Mouse (Mus musculus) lung, postnatal 0 days (tissue): ENCODE measurements around the gene Mfsd1. TPM values are rescaled to one million over a fixed set of nuclear protein-coding genes. Genes with fewer than 3 reads are reported as not detected.

Source experiments
- ATAC-seq: fragments of 200-750 bp; cut with Nextera tagmentation; 2 replicates; pipeline ENCODE4 v1.8.0; 2017; ENCODE audit warnings: moderate library complexity
- DNase-seq: peaks from one replicate; pipeline ENCODE4 v3.0.0-alpha.2; 2016; ENCODE audit warnings: low spot score
- H3K27ac ChIP-seq: fragments of 300-500 bp; sonication (generic); 2 replicates; pipeline ENCODE4 v1.5.1; 2014; ENCODE audit warnings: antibody characterized with exemption, mild to moderate bottlenecking, low read length, mixed read lengths
- H3K27me3 ChIP-seq: fragments of 300-500 bp; sonication (generic); replicated peaks from 2 replicates; pipeline ENCODE4 v1.6.1; 2014; ENCODE audit warnings: low read length, mixed read lengths; ENCODE audit not compliant: insufficient read depth
- H3K36me3 ChIP-seq: fragments of 300-500 bp; sonication (generic); 2 replicates; pipeline ENCODE4 v1.6.1; 2014; ENCODE audit warnings: low read length, mixed read lengths; ENCODE audit not compliant: insufficient read depth
- H3K4me1 ChIP-seq: fragments of 300-500 bp; sonication (generic); 2 replicates; pipeline ENCODE4 v1.6.1; 2014; ENCODE audit warnings: antibody characterized with exemption, low read depth, low read length, mixed read lengths; ENCODE audit not compliant: insufficient read depth
- H3K4me2 ChIP-seq: fragments of 300-500 bp; sonication (generic); replicated peaks from 2 replicates; pipeline ENCODE4 v1.6.1; 2014; ENCODE audit warnings: low read depth, mild to moderate bottlenecking, low read length, moderate library complexity, mixed read lengths
- H3K4me3 ChIP-seq: fragments of 300-500 bp; sonication (generic); 2 replicates; pipeline ENCODE4 v1.5.1; 2014; ENCODE audit warnings: low read depth, low read length
- H3K9ac ChIP-seq: fragments of 300-500 bp; sonication (generic); replicated peaks from 2 replicates; pipeline ENCODE4 v1.6.1; 2014; ENCODE audit warnings: low read depth, mild to moderate bottlenecking
- H3K9me3 ChIP-seq: fragments of 300-500 bp; sonication (generic); 2 replicates; pipeline ENCODE4 v1.6.1; 2016; ENCODE audit warnings: low read length, mixed read lengths
- CTCF ChIP-seq: IDR thresholded peaks from 2 replicates; pipeline ENCODE4 v1.5.1; 2016; ENCODE audit warnings: antibody characterized with exemption, mild to moderate bottlenecking
- EP300 ChIP-seq: IDR thresholded peaks from 2 replicates; pipeline ENCODE4 v1.6.1; 2016; ENCODE audit warnings: antibody characterized with exemption, mild to moderate bottlenecking, control low read depth
- WGBS: fragments of 180-500 bp; shearing (Covaris S2); extraction: QIAGEN DNeasy Blood & Tissue Kit; methylation state at CpG from one replicate; pipeline ENCODE4 v1.1.7; 2014; 5-methylcytosine and 5-hydroxymethylcytosine counted together
- polyA plus RNA-seq: library from polyadenylated mRNA; unstranded; fragments of >200 nt; fragmentation: Nextera tagmentation; extraction: Ambion mirVana; gene quantifications from 2 replicates; pipeline ENCODE4 v1.2.1, GENCODE M21; 2015

Mfsd1 gene
- polyA plus RNA-seq, 1 experiment from 2014 or later, result 53.2 TPM

- Histone ChIP-seq H3K4me1 (no peaks in the 10 kb centered on the region), H3K27me3 (no peaks in the 10 kb centered on the region), H3K4me3 (no peak overlapping the region), H3K36me3 (peaks cover 19% of the 10 kb centered on the region; the same call in 1 of the 2 replicates), H3K9me3 (no peaks in the 10 kb centered on the region), H3K27ac (no peak overlapping the region), H3K4me2 (no peak overlapping the region), H3K9ac (no peak overlapping the region)
- no peak for DNase-seq
- WGBS, result 78% methylated on average over 9 of the region's 9 CpGs
- ATAC-seq, result no peak
- TF ChIP-seq CTCF (no peak), EP300 (no peak)
These were observed 4.9 kb downstream of the Mfsd1 start for GRCm38 (mm10) chr3:67587430-67587829.

- 47% methylated on average over 13 of the region's 13 CpGs for WGBS
- DNase-seq (peak; percentile 44), ATAC-seq (peak; percentile 66)
- Histone ChIP-seq H3K4me3 (no peak overlapping the region), H3K27ac (no peak overlapping the region), H3K9ac (no peak overlapping the region), H3K4me1 (no peaks in the 10 kb centered on the region), H3K27me3 (no peaks in the 10 kb centered on the region), H3K4me2 (no peak overlapping the region), H3K9me3 (no peaks in the 10 kb centered on the region), H3K36me3 (peaks cover 20% of the 10 kb centered on the region)
- TF ChIP-seq CTCF (no peak), EP300 (no peak)
These were observed 19.1 kb downstream of the Mfsd1 start for GRCm38 (mm10) chr3:67601616-67602138.

GRCm38 (mm10) chr3:67618222-67618621 is 35.7 kb downstream of the Mfsd1 start:
- DNase-seq (no peak), ATAC-seq (no peak)
- no peaks in the 10 kb centered on the region for H3K27me3 ChIP-seq
- H3K36me3 ChIP-seq, result no peaks in the 10 kb centered on the region
- H3K4me1 ChIP-seq, result no peaks in the 10 kb centered on the region
- H3K9me3 ChIP-seq, result no peaks in the 10 kb centered on the region
- H3K27ac ChIP-seq, result no peak overlapping the region
- H3K4me2 ChIP-seq, result no peak overlapping the region
- no peak overlapping the region for H3K4me3 ChIP-seq
- H3K9ac ChIP-seq, result no peak overlapping the region
- TF ChIP-seq EP300 (no peak), CTCF (no peak)

- ATAC-seq (no peak), DNase-seq (no peak)
- H3K27me3 ChIP-seq, result no peaks in the 10 kb centered on the region
- H3K9ac ChIP-seq, result no peak overlapping the region
- H3K27ac ChIP-seq, result no peak overlapping the region
- no peak overlapping the region for H3K4me2 ChIP-seq
- no peaks in the 10 kb centered on the region for H3K9me3 ChIP-seq
- no peaks in the 10 kb centered on the region for H3K4me1 ChIP-seq
- no peaks in the 10 kb centered on the region for H3K36me3 ChIP-seq
- TF ChIP-seq EP300, result no peak
- peak; percentile 44 for TF ChIP-seq CTCF
- 73% methylated on average over 1 of the region's 1 CpGs for WGBS
- no peak overlapping the region for H3K4me3 ChIP-seq
These were observed 42.1 kb downstream of the Mfsd1 start for GRCm38 (mm10) chr3:67624629-67625028.

- Histone ChIP-seq H3K4me1 (no peaks in the 10 kb centered on the region), H3K27me3 (no peaks in the 10 kb centered on the region), H3K9ac (no peak overlapping the region), H3K27ac (no peak overlapping the region), H3K4me3 (no peak overlapping the region), H3K9me3 (no peaks in the 10 kb centered on the region), H3K36me3 (no peaks in the 10 kb centered on the region), H3K4me2 (no peak overlapping the region)
- ATAC-seq (no peak), DNase-seq (no peak)
- 84% methylated on average over 3 of the region's 3 CpGs for WGBS
- TF ChIP-seq CTCF, result no peak
These were observed 60.6 kb downstream of the Mfsd1 start for GRCm38 (mm10) chr3:67643135-67643534.

- no peak overlapping the region for H3K4me3 ChIP-seq
- H3K27ac ChIP-seq, result no peak overlapping the region
- no peak overlapping the region for H3K4me2 ChIP-seq
- no peaks in the 10 kb centered on the region for H3K4me1 ChIP-seq
- no peak for DNase-seq
- no peak for TF ChIP-seq EP300
- no peak for TF ChIP-seq CTCF
- no peaks in the 10 kb centered on the region for H3K27me3 ChIP-seq
- ATAC-seq, result no peak
- no peaks in the 10 kb centered on the region for H3K9me3 ChIP-seq
- no peaks in the 10 kb centered on the region for H3K36me3 ChIP-seq
- 86% methylated on average over 7 of the region's 7 CpGs for WGBS
- no peak overlapping the region for H3K9ac ChIP-seq
These were observed 63.3 kb downstream of the Mfsd1 start for GRCm38 (mm10) chr3:67645640-67646466.

Other genes starting within 250 kb of the Mfsd1 start
- 39.8 and 54.8 TPM in 2 replicates for gene Mlf1, start 208.6 kb upstream of the Mfsd1 start, polyA plus RNA-seq
- gene Gm17402, start 207.6 kb upstream of the Mfsd1 start, polyA plus RNA-seq, result not detected in 2 replicates
- 23.9 and 24.3 TPM in 2 replicates for gene Gfm1, start 152.6 kb upstream of the Mfsd1 start, polyA plus RNA-seq
- 156 and 160 TPM in 2 replicates for gene Lxn, start 118.8 kb upstream of the Mfsd1 start, polyA plus RNA-seq
- gene Rarres1, start 67.2 kb upstream of the Mfsd1 start, polyA plus RNA-seq, result 2.6 and 2.9 TPM in 2 replicates